Mouse (Mus musculus) neural tube, embryonic 13.5 days (tissue): ENCODE data around the gene Pold4. TPM values are rescaled to one million over a fixed set of nuclear protein-coding genes. Genes with fewer than 3 reads are reported as not detected.

Experiments
- ATAC-seq: fragments of 200-750 bp; cut with Nextera tagmentation; 2 replicates; pipeline ENCODE4 v1.8.0; 2017; ENCODE audit warnings: low read depth, mild to moderate bottlenecking, moderate TSS enrichment, moderate library complexity
- H3K27ac ChIP-seq: fragments of 300-500 bp; sonication (generic); replicated peaks from 2 replicates; pipeline ENCODE4 v1.5.1; 2015; ENCODE audit warnings: moderate library complexity, mild to moderate bottlenecking, inconsistent platforms
- H3K27me3 ChIP-seq: fragments of 300-500 bp; sonication (generic); 2 replicates; pipeline ENCODE4 v1.6.1; 2015; ENCODE audit warnings: mild to moderate bottlenecking, inconsistent platforms
- H3K36me3 ChIP-seq: fragments of 300-500 bp; sonication (generic); 2 replicates; pipeline ENCODE4 v1.6.1; 2015; ENCODE audit warnings: mild to moderate bottlenecking, inconsistent platforms
- H3K4me1 ChIP-seq: fragments of 300-500 bp; sonication (generic); replicated peaks from 2 replicates; pipeline ENCODE4 v1.6.1; 2015; ENCODE audit warnings: inconsistent platforms
- H3K4me2 ChIP-seq: fragments of 300-500 bp; sonication (generic); 2 replicates; pipeline ENCODE4 v1.6.1; 2015; ENCODE audit warnings: inconsistent platforms, mild to moderate bottlenecking, moderate library complexity
- H3K4me3 ChIP-seq: fragments of 300-500 bp; sonication (generic); 2 replicates; pipeline ENCODE4 v1.5.1; 2015; ENCODE audit warnings: mild to moderate bottlenecking, inconsistent platforms
- H3K9ac ChIP-seq: fragments of 300-500 bp; sonication (generic); 2 replicates; pipeline ENCODE4 v1.6.1; 2015; ENCODE audit warnings: moderate library complexity, mild to moderate bottlenecking, inconsistent platforms
- H3K9me3 ChIP-seq: fragments of 300-500 bp; sonication (generic); 2 replicates; pipeline ENCODE4 v1.6.1; 2016; ENCODE audit warnings: inconsistent platforms
- WGBS: fragments of 180-500 bp; shearing (Covaris S2); methylation state at CpG from one replicate; pipeline ENCODE4 v1.1.7; 2015; 5-methylcytosine and 5-hydroxymethylcytosine counted together
- polyA plus RNA-seq: library from polyadenylated mRNA; unstranded; fragments of >200 nt; fragmentation: Nextera tagmentation; extraction: Ambion mirVana; gene quantifications from 2 replicates; pipeline ENCODE4 v1.2.1, GENCODE M21; 2015

Gene Pold4
- 21.0 and 22.1 TPM in 2 replicates for polyA plus RNA-seq

DNA sequence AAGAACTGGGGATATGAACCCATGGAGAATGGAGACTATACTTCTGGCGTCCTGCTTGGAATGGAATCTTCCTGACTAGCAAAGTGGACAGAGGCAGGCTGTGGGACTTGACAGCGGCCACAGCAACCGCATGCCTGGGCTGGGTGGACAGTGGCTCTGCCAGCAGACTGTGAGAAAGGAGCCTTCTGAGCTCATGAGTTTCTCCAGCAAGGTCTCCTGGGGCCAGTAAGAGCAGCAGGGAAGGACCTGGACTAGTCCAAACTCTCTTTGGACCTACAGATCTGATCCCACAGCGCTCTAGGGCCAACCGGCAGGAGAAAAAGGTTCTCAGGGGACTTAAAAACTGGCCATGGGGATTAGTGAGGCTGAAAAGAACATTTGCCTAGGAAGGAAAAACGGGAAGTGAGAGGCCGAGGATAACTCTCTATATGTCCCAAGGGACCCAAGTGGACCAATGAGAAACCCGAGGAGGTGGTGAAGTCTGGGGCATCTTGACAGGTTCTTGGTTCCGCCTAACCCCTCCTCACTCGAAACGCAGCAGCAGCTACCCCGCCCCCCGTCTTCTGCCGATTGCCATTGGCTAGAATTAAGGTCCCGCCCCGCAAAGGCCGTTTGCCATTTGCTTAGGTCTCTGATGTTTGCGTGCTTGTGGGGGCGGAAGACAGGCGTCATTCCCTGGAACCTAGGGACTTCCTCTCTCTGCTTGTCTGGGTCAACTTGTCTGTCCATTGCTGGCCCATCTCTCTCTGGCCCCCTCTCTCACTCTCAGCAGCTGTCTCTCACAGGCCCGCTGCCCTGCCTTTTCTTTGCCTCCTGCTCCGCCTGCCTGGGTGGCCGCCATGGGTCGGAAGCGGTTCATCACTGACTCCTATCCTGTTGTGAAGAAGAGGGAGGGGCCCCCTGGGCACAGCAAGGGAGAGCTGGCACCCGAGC is at the start of gene Pold4:
TSS of gene Pold4 (plus strand) at position 647 of the 933 bp plus-strand sequence.
- peaks cover 32% of the 10 kb centered on the region for H3K27me3 ChIP-seq
- no peaks in the 10 kb centered on the region for H3K9me3 ChIP-seq
- 11% methylated on average over 26 of the region's 26 CpGs for WGBS
- H3K4me3 ChIP-seq = peak within 1 kb of the TSS; percentile 55
- peak within 1 kb of the TSS; percentile 82 for H3K9ac ChIP-seq
- H3K27ac ChIP-seq = peak within 1 kb of the TSS; percentile 82
- peak within 1 kb of the TSS; percentile 78 for H3K4me2 ChIP-seq
- ATAC-seq = peak; percentile 89
- H3K36me3 ChIP-seq = no peaks in the 10 kb centered on the region
- H3K4me1 ChIP-seq = peaks cover 13% of the 10 kb centered on the region

DNA sequence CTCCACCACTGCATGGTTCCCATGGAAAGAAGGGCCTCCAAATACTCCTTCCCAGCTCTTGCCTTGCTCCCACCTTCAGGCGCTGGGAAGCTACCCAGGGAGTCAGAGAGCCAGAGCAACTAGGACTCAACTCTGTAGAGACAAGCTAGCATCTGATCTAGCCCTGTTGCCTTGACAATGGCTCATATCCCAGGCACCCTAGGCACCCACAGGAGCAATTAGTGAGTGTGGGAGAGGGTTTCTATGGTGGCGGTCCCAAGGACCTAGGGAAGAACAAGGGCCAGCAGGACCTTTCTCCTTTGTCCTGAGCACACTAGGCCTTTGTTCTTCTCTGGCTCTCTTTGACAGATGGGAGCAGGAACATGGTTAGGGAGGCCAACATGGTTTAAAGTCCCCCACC is 48.0 kb upstream of the Pold4 start:
- H3K4me2 ChIP-seq = no peak overlapping the region
- H3K9ac ChIP-seq = no peak overlapping the region
- H3K4me1 ChIP-seq = peaks cover 25% of the 10 kb centered on the region
- H3K27ac ChIP-seq = no peak overlapping the region
- H3K36me3 ChIP-seq = no peaks in the 10 kb centered on the region
- no peak overlapping the region for H3K4me3 ChIP-seq
- ATAC-seq = no peak
- no peaks in the 10 kb centered on the region for H3K27me3 ChIP-seq
- WGBS = 68% methylated on average over 2 of the region's 2 CpGs
- no peaks in the 10 kb centered on the region for H3K9me3 ChIP-seq

DNA sequence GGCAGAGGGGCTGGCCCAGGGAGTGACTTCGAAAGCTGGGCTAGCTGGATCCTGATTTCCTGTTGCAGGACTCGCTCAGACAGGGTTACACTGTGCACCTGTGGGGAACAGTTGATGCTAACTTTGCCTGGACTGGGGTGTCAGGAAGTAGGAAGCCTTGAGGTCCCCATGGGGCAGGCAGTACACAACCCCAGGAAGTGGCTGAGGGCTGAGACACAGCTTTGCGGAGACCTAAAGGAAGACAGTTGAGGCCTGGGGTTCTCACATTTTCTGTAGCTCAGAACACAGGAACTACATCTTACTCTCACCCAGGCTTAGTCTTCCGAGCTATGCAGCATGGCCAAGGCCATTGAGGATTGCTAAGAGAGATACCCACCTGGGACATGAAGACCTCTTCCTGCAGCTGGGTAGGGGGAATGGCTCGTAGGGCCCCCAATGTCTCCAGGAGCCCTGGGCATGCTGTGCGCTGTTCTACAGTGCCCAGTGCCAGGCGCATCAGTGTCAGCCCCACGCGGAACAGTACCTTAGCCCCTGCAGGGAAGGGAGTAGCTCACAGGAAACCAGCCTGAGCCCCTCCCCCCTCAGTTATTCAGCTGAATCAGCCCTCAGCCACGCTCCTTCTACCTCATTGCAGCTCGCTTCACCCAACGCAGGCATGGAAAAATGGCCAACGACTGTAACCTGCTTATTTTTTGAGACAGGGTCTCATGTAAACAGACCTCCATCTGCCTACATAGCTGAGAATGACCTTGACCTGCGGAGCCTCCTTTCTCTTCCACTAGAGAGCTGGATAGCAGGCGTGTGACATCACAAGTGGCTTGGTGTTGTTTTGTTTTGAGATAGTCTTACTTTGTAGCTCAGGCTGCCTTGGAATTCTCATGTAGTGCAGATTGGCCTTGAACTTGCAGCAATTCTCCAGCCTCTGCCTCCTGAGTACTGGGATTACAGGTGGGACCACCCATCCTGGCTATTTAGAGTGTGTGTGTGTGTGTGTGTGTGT is 46.4 kb upstream of the Pold4 start:
- WGBS = 61% methylated on average over 15 of the region's 15 CpGs
- ATAC-seq = no peak
- Histone ChIP-seq H3K27me3 (no peaks in the 10 kb centered on the region), H3K9me3 (no peaks in the 10 kb centered on the region), H3K4me2 (no peak overlapping the region), H3K4me3 (no peak overlapping the region), H3K9ac (0 out of 2 replicates have a peak overlapping the region, but pooled peaks have one; percentile 8), H3K4me1 (peaks cover 25% of the 10 kb centered on the region), H3K27ac (no peak overlapping the region), H3K36me3 (no peaks in the 10 kb centered on the region)

DNA sequence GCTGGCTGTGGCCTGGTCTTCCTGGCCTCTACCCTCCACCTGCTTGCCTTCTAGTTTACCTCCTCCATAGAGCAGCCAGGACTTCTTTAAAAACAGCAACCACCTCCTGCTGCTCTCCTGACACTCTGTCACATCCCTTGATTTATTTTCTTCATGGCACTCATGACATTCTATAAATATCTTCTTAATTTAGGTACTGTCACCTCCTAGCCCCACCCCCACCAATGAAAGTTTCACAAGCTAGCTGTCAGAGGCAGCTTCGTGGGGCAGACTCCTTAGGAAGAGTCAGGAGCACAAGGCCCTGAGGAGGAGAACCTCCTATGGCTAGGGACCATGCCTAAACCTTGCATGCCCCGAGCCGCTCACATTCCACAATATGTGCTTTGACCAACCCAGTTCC is 44.4 kb upstream of the Pold4 start:
- WGBS = 72% methylated on average over 3 of the region's 3 CpGs
- ATAC-seq = no peak
- Histone ChIP-seq H3K9me3 (no peaks in the 10 kb centered on the region), H3K27ac (no peak overlapping the region), H3K9ac (no peak overlapping the region), H3K36me3 (no peaks in the 10 kb centered on the region), H3K27me3 (no peaks in the 10 kb centered on the region), H3K4me1 (peaks cover 25% of the 10 kb centered on the region), H3K4me2 (no peak overlapping the region), H3K4me3 (no peak overlapping the region)

DNA sequence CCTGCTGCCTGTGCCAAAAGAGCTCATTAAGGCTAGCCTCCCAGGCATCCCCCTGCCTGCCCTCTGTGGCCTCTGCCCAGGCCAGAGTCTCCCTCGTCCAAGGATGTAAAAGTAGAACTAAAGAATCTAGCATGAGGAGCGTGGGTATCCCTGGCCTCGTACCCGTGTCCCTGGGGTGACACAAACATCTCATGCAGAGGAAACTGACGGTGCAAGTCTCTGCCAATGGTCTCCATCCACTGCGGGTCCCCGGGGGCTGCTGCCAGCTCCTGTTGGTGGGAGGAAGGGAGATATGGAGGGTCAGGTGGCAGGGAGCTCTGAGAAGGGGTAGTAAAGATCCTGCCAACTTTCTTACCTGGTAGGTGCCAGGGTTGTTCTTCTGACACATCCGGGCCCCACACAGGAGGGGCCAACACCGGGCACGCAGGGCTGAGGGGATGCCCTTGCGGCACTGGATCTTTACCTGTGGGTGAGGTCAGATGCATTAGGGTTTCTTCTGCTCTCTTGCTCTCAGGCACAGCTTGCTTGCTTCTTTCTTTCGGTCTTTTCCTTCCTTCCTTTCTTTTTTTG is 42.6 kb upstream of the Pold4 start:
- no peak overlapping the region for H3K4me2 ChIP-seq
- H3K4me1 ChIP-seq = peaks cover 29% of the 10 kb centered on the region
- H3K27me3 ChIP-seq = no peaks in the 10 kb centered on the region
- no peaks in the 10 kb centered on the region for H3K9me3 ChIP-seq
- no peak overlapping the region for H3K9ac ChIP-seq
- 83% methylated on average over 12 of the region's 12 CpGs for WGBS
- H3K36me3 ChIP-seq = peaks cover 11% of the 10 kb centered on the region
- ATAC-seq = no peak
- no peak overlapping the region for H3K27ac ChIP-seq
- H3K4me3 ChIP-seq = no peak overlapping the region

DNA sequence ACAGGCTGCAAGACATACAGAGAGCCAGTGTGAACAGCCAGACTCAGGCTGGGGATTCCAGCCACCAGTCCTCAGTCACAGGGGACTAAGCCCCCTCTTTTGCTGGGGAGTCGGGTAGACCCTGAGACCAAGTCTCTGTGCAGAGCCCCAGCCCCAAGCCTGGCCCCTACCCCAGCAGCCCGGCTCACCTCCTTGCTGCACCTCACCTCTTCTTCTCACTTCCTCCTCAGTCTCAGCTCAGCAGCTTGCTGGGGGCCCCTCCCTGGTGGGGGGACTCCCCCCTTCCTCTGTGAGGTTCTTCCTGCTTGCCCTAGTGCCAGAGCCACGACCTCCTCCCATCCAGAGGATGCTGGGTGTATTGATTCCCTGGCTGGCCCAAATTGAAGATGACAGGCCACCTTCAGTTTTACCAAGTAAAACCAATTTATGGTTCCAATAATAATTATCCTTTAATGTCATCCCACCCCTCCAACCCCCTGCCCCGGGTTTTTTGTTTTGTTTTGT is 40.8 kb upstream of the Pold4 start, which contains the start of gene Tbc1d10c:
TSS of gene Tbc1d10c (minus strand) at position 454 of the 504 bp plus-strand sequence.
- peak within 1 kb of the TSS; percentile 95 for H3K27ac ChIP-seq
- H3K27me3 ChIP-seq = no peaks in the 10 kb centered on the region
- peaks cover 28% of the 10 kb centered on the region for H3K36me3 ChIP-seq
- H3K9me3 ChIP-seq = no peaks in the 10 kb centered on the region
- ATAC-seq = no peak
- peak within 1 kb of the TSS; percentile 99 for H3K9ac ChIP-seq
- H3K4me2 ChIP-seq = peak within 1 kb of the TSS; percentile 93
- peaks cover 36% of the 10 kb centered on the region for H3K4me1 ChIP-seq
- 65% methylated on average over 4 of the region's 4 CpGs for WGBS
- H3K4me3 ChIP-seq = peak within 1 kb of the TSS; percentile 97

DNA sequence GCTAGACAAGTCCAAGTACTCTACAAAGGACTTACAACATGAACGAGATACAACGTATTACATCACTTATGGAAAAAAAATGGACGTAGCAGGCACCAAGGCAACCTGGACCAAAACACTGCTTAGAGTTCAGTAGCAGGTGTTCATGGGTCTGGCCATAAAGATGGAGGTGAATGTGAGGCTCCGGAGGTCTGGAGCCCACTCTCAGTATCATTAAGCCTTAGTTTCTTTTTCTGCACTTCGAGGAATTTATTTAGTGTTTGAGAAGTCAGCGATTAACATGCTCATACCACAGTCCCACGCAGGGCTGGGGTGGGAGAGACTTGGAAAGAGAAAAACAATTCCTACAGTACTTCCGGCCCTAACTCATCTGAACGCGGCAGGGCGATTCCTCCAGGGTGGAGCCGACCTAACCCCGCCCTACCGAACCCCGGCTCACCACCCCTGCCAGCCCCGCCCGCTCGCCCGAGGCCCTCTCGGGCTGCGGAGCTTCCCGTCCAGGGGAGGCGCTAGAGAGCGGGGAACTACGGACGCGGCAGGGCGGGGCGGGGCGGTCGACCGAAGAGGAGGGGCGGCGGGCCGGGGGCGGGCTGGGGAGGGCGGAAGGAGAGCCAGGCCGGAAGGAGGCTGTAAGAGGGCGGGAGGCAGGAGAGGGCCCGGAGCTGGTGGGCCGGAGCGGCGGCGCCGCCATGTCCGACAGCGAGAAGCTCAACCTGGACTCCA is 40.0 kb upstream of the Pold4 start, which contains the start of gene Ppp1ca:
TSS of gene Ppp1ca (plus strand) at position 538 of the 723 bp plus-strand sequence.
- 6% methylated on average over 34 of the region's 47 CpGs for WGBS

DNA sequence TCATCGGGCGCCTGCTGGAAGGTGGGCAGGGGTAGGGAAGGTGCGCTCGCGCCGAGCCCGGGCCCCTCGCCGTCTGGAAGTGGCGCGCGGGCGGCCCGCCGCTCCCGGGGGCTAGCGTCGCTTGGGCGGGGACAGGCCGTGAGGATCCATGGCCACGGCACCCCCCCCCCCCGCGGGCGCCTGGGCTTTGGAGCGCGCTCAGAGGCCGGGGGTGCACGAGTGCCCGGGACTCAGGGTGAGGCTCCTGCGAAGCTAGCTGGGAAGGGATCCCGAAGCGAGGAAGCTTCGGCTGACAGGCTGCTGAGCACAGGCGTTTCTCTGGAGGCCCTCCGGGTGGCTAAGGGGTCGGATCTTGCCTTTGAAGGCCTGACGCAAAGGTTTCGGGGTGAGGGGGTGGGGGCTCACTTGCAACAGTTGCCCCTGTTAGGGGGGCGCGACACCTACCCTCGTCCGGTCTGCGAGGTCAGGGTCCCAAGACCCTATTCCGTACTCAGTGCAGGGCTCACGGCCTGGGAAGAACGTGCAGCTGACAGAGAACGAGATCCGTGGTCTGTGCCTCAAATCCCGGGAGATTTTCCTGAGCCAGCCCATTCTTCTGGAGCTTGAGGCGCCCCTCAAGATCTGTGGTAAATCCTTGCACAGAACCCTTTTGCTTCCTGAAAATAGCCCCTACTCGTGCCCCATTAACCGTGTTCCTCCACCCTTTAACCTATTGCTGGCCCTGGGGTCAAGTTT is 39.3 kb upstream of the Pold4 start:
- Histone ChIP-seq H3K9ac (peak overlapping the region; percentile 99), H3K4me3 (peak overlapping the region; percentile 97), H3K4me1 (peaks cover 46% of the 10 kb centered on the region), H3K4me2 (peak overlapping the region; percentile 93), H3K9me3 (no peaks in the 10 kb centered on the region), H3K27me3 (no peaks in the 10 kb centered on the region), H3K27ac (peak overlapping the region; percentile 95), H3K36me3 (peaks cover 44% of the 10 kb centered on the region)
- peak; percentile 70 for ATAC-seq
- under 1% methylated on average over 52 of the region's 52 CpGs for WGBS

More for the DNA sequence above, 40.0 kb upstream of the Pold4 start, which contains the start of gene Ppp1ca:
- peaks cover 36% of the 10 kb centered on the region for H3K36me3 ChIP-seq
- ATAC-seq = peak; percentile 90
- peak within 1 kb of the TSS; percentile 93 for H3K4me2 ChIP-seq
- peak within 1 kb of the TSS; percentile 99 for H3K9ac ChIP-seq
- H3K4me1 ChIP-seq = peaks cover 44% of the 10 kb centered on the region
- no peaks in the 10 kb centered on the region for H3K27me3 ChIP-seq
- H3K4me3 ChIP-seq = peak within 1 kb of the TSS; percentile 97
- H3K9me3 ChIP-seq = no peaks in the 10 kb centered on the region
- peak within 1 kb of the TSS; percentile 95 for H3K27ac ChIP-seq

DNA sequence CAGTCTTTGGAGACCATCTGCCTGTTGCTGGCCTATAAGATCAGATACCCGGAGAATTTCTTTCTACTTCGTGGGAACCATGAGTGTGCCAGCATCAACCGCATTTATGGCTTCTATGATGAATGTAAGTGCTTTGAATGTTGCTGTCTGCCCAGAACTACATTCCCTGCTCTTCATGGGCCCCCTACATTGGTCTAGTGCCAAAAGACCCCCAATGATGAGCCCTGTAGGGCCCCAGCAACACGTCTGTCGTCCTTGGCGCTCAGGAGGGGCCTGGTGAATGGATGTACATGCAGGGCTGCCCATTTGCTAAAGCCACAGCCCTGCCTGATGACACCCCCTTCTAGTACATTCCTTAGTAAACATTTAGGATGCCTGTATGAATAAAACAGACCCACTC is 38.6 kb upstream of the Pold4 start:
- Histone ChIP-seq H3K9me3 (no peaks in the 10 kb centered on the region), H3K27me3 (no peaks in the 10 kb centered on the region), H3K9ac (peak overlapping the region; percentile 99), H3K27ac (peak overlapping the region; percentile 95; the same call in 1 of the 2 replicates), H3K36me3 (peaks cover 50% of the 10 kb centered on the region), H3K4me1 (peaks cover 46% of the 10 kb centered on the region), H3K4me2 (peak overlapping the region; percentile 93), H3K4me3 (peak overlapping the region; percentile 97)
- WGBS = 57% methylated on average over 6 of the region's 6 CpGs
- no peak for ATAC-seq

DNA sequence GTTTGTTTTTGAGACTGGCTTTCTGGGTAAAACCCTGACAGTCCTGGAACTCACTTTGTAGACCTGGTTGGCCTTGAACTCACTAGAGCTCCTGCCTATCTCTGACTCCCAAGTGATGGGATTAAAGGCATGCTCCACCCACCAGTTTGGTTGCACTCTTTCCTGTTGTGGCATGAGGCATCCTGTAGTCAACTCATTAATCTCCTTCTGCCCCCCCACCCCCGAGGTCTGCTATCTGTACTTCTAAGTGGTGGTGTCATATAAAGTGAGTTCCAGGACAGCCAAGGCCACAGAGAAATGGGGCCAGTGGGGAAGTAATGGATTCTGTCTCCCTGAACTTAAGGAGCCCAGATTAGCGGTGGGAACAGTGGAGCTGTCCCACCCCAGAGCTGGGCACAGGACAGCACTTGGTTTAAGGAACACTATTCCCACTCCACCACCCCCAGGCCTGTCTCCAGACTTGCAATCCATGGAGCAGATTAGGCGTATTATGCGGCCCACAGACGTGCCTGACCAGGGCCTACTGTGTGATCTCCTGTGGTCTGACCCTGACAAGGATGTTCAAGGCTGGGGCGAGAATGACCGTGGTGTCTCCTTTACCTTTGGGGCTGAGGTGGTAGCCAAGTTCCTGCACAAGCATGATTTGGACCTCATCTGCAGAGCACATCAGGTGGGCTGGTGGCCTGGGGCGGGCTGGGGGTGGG is 37.5 kb upstream of the Pold4 start:
- ATAC-seq = no peak
- H3K4me3 ChIP-seq = 0 out of 2 replicates have a peak overlapping the region, but pooled peaks have one; percentile 97
- H3K27me3 ChIP-seq = no peaks in the 10 kb centered on the region
- H3K4me1 ChIP-seq = peaks cover 46% of the 10 kb centered on the region
- H3K27ac ChIP-seq = no peak overlapping the region
- H3K9ac ChIP-seq = peak overlapping the region; percentile 99; the same call in 1 of the 2 replicates
- 93% methylated on average over 8 of the region's 8 CpGs for WGBS
- H3K9me3 ChIP-seq = no peaks in the 10 kb centered on the region
- H3K36me3 ChIP-seq = peaks cover 54% of the 10 kb centered on the region
- no peak overlapping the region for H3K4me2 ChIP-seq
